Mouse (Mus musculus) erythroblast, embryonic 14.5 days (primary cell): ENCODE data around the gene Mtg2. TPM values are rescaled to one million over a fixed set of nuclear protein-coding genes. Genes with fewer than 3 reads are reported as not detected.

Source experiments
- H3K27me3 ChIP-seq: 2 replicates; pipeline ENCODE4 v1.6.1; 2012; ENCODE audit warnings: inconsistent platforms; ENCODE audit not compliant: control insufficient read depth
- H3K36me3 ChIP-seq: 2 replicates; pipeline ENCODE4 v1.6.1; 2012; ENCODE audit warnings: mild to moderate bottlenecking, inconsistent platforms; ENCODE audit not compliant: control insufficient read depth
- H3K4me1 ChIP-seq: 2 replicates; pipeline ENCODE4 v1.6.1; 2012; ENCODE audit warnings: inconsistent platforms; ENCODE audit not compliant: control insufficient read depth
- H3K4me3 ChIP-seq: replicated peaks from 2 replicates; pipeline ENCODE3; 2012; ENCODE audit warnings: moderate library complexity, mild to moderate bottlenecking, inconsistent platforms
- H3K9me3 ChIP-seq: 2 replicates; pipeline ENCODE4 v1.6.1; 2012; ENCODE audit warnings: low read length, inconsistent platforms, mixed read lengths; ENCODE audit not compliant: control insufficient read depth
- GATA1 ChIP-seq: IDR thresholded peaks from 2 replicates; pipeline ENCODE4 v1.6.1; 2012; ENCODE audit warnings: low read length, inconsistent platforms, mixed read lengths
- TAL1 ChIP-seq: IDR thresholded peaks from 3 replicates; pipeline ENCODE4 v1.6.1; 2012; ENCODE audit warnings: low read length, inconsistent platforms, mixed read lengths
- polyA plus RNA-seq: library from polyadenylated mRNA; stranded (reverse); fragments of >175 nt; gene quantifications from 2 replicates; pipeline ENCODE4 v1.2.3, GENCODE M21; 2012

Mtg2 gene
- polyA plus RNA-seq, 1 experiment = 1.0 TPM

- Histone ChIP-seq H3K4me3 (no peak overlapping the region), H3K27me3 (no peaks in the 10 kb centered on the region), H3K9me3 (no peaks in the 10 kb centered on the region), H3K4me1 (peaks cover 2% of the 10 kb centered on the region), H3K36me3 (peaks cover 31% of the 10 kb centered on the region)
- TF ChIP-seq TAL1 = no peak
- TF ChIP-seq GATA1 = no peak
Measured at GRCm38 (mm10) chr2:180077622-180078021, 7.2 kb downstream of the Mtg2 start.

- Histone ChIP-seq H3K36me3 (peaks cover 46% of the 10 kb centered on the region), H3K4me1 (no peaks in the 10 kb centered on the region), H3K9me3 (no peaks in the 10 kb centered on the region), H3K27me3 (no peaks in the 10 kb centered on the region), H3K4me3 (no peak overlapping the region)
- no peak for TF ChIP-seq TAL1
- no peak for TF ChIP-seq GATA1
Measured at GRCm38 (mm10) chr2:180080680-180081079, 10.3 kb downstream of the Mtg2 start.

GRCm38 (mm10) chr2:180083063-180083462 is 12.7 kb downstream of the Mtg2 start:
- no peaks in the 10 kb centered on the region for H3K4me1 ChIP-seq
- H3K4me3 ChIP-seq = no peak overlapping the region
- H3K36me3 ChIP-seq = peaks cover 40% of the 10 kb centered on the region
- peaks cover 2% of the 10 kb centered on the region; the same call in 1 of the 2 replicates for H3K9me3 ChIP-seq
- no peaks in the 10 kb centered on the region for H3K27me3 ChIP-seq
- no peak for TF ChIP-seq GATA1
- TF ChIP-seq TAL1 = no peak

- H3K4me1 ChIP-seq = no peaks in the 10 kb centered on the region
- H3K4me3 ChIP-seq = no peak overlapping the region
- TF ChIP-seq TAL1 (no peak), GATA1 (no peak)
- H3K36me3 ChIP-seq = peaks cover 33% of the 10 kb centered on the region
- H3K27me3 ChIP-seq = no peaks in the 10 kb centered on the region
- peaks cover 2% of the 10 kb centered on the region; the same call in 1 of the 2 replicates for H3K9me3 ChIP-seq
Measured at GRCm38 (mm10) chr2:180084565-180084964, 14.2 kb downstream of the Mtg2 start.

- H3K4me3 ChIP-seq = no peak overlapping the region
- H3K4me1 ChIP-seq = no peaks in the 10 kb centered on the region
- peaks cover 2% of the 10 kb centered on the region; the same call in 1 of the 2 replicates for H3K9me3 ChIP-seq
- peaks cover 33% of the 10 kb centered on the region for H3K36me3 ChIP-seq
- TF ChIP-seq TAL1 (no peak), GATA1 (no peak)
- H3K27me3 ChIP-seq = no peaks in the 10 kb centered on the region
Measured at GRCm38 (mm10) chr2:180085926-180086636, 15.7 kb downstream of the Mtg2 start.

GRCm38 (mm10) chr2:180086637-180087027 is 16.2 kb downstream of the Mtg2 start:
- H3K4me3 ChIP-seq = no peak overlapping the region
- TF ChIP-seq GATA1 (no peak), TAL1 (no peak)
- H3K9me3 ChIP-seq = peaks cover 2% of the 10 kb centered on the region; the same call in 1 of the 2 replicates
- H3K27me3 ChIP-seq = no peaks in the 10 kb centered on the region
- H3K4me1 ChIP-seq = no peaks in the 10 kb centered on the region
- peaks cover 32% of the 10 kb centered on the region for H3K36me3 ChIP-seq

- Histone ChIP-seq H3K4me1 (no peaks in the 10 kb centered on the region), H3K4me3 (no peak overlapping the region), H3K9me3 (peaks cover 2% of the 10 kb centered on the region; the same call in 1 of the 2 replicates), H3K27me3 (no peaks in the 10 kb centered on the region), H3K36me3 (peaks cover 25% of the 10 kb centered on the region)
- no peak for TF ChIP-seq TAL1
- no peak for TF ChIP-seq GATA1
Measured at GRCm38 (mm10) chr2:180087472-180087871, 17.1 kb downstream of the Mtg2 start.

GRCm38 (mm10) chr2:180090285-180090684 is 19.9 kb downstream of the Mtg2 start:
- TF ChIP-seq GATA1 = no peak
- no peak for TF ChIP-seq TAL1
- H3K9me3 ChIP-seq = peaks cover 2% of the 10 kb centered on the region; the same call in 1 of the 2 replicates
- no peak overlapping the region for H3K4me3 ChIP-seq
- peaks cover 8% of the 10 kb centered on the region for H3K36me3 ChIP-seq
- H3K4me1 ChIP-seq = no peaks in the 10 kb centered on the region
- H3K27me3 ChIP-seq = no peaks in the 10 kb centered on the region; the same call in 1 of the 2 replicates

GRCm38 (mm10) chr2:180095711-180096110 is 25.3 kb downstream of the Mtg2 start:
- H3K27me3 ChIP-seq = peaks cover 44% of the 10 kb centered on the region
- no peaks in the 10 kb centered on the region for H3K9me3 ChIP-seq
- no peak overlapping the region for H3K4me3 ChIP-seq
- TF ChIP-seq TAL1 = no peak
- no peak for TF ChIP-seq GATA1
- H3K36me3 ChIP-seq = no peaks in the 10 kb centered on the region
- H3K4me1 ChIP-seq = peaks cover 16% of the 10 kb centered on the region
